Mouse (Mus musculus) midbrain, embryonic 11.5 days (tissue): ENCODE measurements around the gene Khdrbs1. TPM values are rescaled to one million over a fixed set of nuclear protein-coding genes. Genes with fewer than 3 reads are reported as not detected.
"Not testable (repeated sequence)": the region's sequence is repeated elsewhere in the genome, so short reads cannot be mapped to it uniquely, and the experiment has no call there.

Experiments used
- ATAC-seq: fragments of 200-750 bp; cut with Nextera tagmentation; 2 replicates; pipeline ENCODE4 v1.8.0; 2017; ENCODE audit warnings: moderate TSS enrichment, moderate library complexity; ENCODE audit not compliant: low FRiP score
- DNase-seq: peaks from one replicate; pipeline ENCODE4 v3.0.0; 2015; ENCODE audit warnings: low spot score; ENCODE audit errors: missing footprints
- H3K27ac ChIP-seq: fragments of 300-500 bp; sonication (generic); 2 replicates; pipeline ENCODE4 v1.5.1; 2014; ENCODE audit warnings: low read depth, low read length
- H3K27me3 ChIP-seq: fragments of 300-500 bp; sonication (generic); 2 replicates; pipeline ENCODE4 v1.6.1; 2014; ENCODE audit warnings: mild to moderate bottlenecking, low read length, moderate library complexity, mixed read lengths; ENCODE audit not compliant: control insufficient read depth, insufficient read depth
- H3K36me3 ChIP-seq: fragments of 300-500 bp; sonication (generic); 2 replicates; pipeline ENCODE4 v1.6.1; 2014; ENCODE audit warnings: mild to moderate bottlenecking, low read length, moderate library complexity, mixed read lengths; ENCODE audit not compliant: control insufficient read depth, insufficient read depth
- H3K4me1 ChIP-seq: fragments of 300-500 bp; sonication (generic); 2 replicates; pipeline ENCODE4 v1.6.1; 2014; ENCODE audit warnings: low read length; ENCODE audit not compliant: control insufficient read depth, insufficient read depth
- H3K4me2 ChIP-seq: fragments of 300-500 bp; sonication (generic); 2 replicates; pipeline ENCODE4 v1.6.1; 2014; ENCODE audit warnings: mild to moderate bottlenecking, moderate library complexity
- H3K4me3 ChIP-seq: fragments of 300-500 bp; sonication (generic); 2 replicates; pipeline ENCODE4 v1.5.1; 2014; ENCODE audit warnings: low read depth, low read length
- H3K9ac ChIP-seq: fragments of 300-500 bp; sonication (generic); 2 replicates; pipeline ENCODE4 v1.6.1; 2014; ENCODE audit warnings: low read length
- H3K9me3 ChIP-seq: fragments of 300-500 bp; sonication (generic); 2 replicates; pipeline ENCODE4 v1.6.1; 2016; ENCODE audit warnings: low read length; ENCODE audit not compliant: control insufficient read depth
- WGBS: fragments of 180-500 bp; shearing (Covaris S2); extraction: QIAGEN DNeasy Blood & Tissue Kit; methylation state at CpG from one replicate; pipeline ENCODE4 v1.1.7; 2014; 5-methylcytosine and 5-hydroxymethylcytosine counted together
- polyA plus RNA-seq: library from polyadenylated mRNA; unstranded; fragments of >200 nt; fragmentation: Nextera tagmentation; extraction: Ambion mirVana; gene quantifications from 2 replicates; pipeline ENCODE4 v1.2.1, GENCODE M21; 2014

Khdrbs1 gene
- polyA plus RNA-seq, 1 experiment from 2014 or later = 189 TPM

DNA sequence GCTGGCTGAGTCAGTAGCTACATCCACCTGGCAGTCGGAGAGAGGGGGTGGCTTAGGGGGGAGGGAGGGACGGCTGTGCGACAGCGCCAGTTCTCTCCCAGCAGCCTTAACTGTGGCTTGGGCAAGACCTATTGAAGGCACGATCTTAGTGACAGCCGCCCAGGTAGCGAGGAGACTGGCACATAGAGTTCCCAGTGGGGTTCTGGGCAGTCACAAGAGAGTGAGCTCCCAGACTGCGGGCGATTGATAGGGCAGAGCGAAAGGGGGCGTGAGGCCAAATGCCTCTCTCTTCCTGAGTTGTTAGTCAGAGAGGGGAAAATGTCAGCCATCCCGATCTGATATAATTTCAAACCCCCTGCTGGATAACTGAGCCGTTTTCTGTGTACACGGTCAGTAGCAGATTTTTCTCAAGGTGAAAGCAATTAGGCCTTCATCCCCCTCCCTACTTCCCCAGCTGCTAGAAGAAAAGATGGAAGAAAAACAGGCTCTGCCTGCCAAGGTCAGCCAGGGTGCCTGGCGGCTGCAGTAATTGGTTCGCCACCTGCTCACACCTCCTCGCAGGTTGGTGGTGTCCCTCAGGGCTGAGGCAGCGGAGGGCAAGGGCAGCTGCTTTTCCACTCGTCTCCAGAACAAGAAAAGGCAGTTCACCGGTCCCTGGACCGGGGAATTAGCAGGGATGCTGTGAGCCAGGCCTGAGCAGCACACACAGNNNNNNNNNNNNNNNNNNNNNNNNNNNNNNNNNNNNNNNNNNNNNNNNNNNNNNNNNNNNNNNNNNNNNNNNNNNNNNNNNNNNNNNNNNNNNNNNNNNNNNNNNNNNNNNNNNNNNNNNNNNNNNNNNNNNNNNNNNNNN, 29.8 kb upstream of the Khdrbs1 start:
- no peaks in the 10 kb centered on the region for H3K36me3 ChIP-seq
- DNase-seq = peak; percentile 87
- peaks cover 3% of the 10 kb centered on the region for H3K27me3 ChIP-seq
- no peaks in the 10 kb centered on the region for H3K9me3 ChIP-seq
- H3K9ac ChIP-seq = no peak overlapping the region
- peaks cover 3% of the 10 kb centered on the region; the same call in 1 of the 2 replicates for H3K4me1 ChIP-seq
- peak overlapping the region; percentile 25; the same call in 1 of the 2 replicates for H3K4me2 ChIP-seq
- H3K27ac ChIP-seq = no peak overlapping the region
- 5% methylated on average over 21 of the region's 21 CpGs for WGBS
- no peak for ATAC-seq
- no peak overlapping the region for H3K4me3 ChIP-seq

DNA sequence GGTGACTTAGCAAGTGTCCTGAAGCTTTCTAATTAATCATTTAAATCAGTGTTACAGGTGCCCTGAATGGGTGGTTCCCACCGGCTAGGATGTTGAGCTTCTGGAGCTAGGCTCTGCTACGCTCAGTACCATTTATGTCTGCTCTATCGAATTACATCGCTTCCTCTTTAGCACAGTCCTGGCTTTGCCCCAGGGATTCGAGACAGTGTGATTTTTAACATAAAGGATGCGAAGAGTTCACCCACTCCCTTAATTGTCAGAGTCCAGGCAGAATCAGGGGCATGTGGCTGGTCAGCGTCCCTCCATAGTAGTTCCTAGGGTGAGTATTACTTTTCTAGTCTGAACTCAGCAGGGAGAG, 29.2 kb upstream of the Khdrbs1 start:
- DNase-seq (peak; percentile 78), ATAC-seq (no peak)
- Histone ChIP-seq H3K9ac (no peak overlapping the region), H3K4me1 (peaks cover 3% of the 10 kb centered on the region; the same call in 1 of the 2 replicates), H3K4me2 (no peak overlapping the region; the same call in 1 of the 2 replicates), H3K4me3 (no peak overlapping the region), H3K27ac (no peak overlapping the region), H3K27me3 (peaks cover 3% of the 10 kb centered on the region), H3K9me3 (no peaks in the 10 kb centered on the region), H3K36me3 (no peaks in the 10 kb centered on the region)
- WGBS = 25% methylated on average over 7 of the region's 7 CpGs

DNA sequence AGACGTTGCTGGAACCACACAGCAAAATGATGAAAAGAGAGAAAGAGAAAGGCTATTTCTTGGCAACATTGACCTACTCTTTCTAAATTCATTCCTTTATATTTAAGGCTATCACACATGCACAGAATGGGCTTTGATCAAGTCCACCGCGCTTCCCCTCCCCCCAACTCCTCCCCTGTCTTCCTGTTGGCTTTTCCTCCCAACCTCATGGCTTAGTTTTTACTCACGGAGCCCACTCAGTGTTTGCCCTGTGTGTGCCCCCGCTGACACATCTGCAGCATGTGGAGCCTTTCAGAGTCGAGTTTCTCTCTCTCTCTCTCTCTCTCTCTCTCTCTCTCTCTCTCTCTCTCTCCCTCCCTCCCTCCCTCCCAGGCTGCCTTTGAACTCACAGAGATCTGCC, 28.5 kb upstream of the Khdrbs1 start:
- ATAC-seq (no peak), DNase-seq (no peak)
- Histone ChIP-seq H3K27me3 (peaks cover 3% of the 10 kb centered on the region), H3K36me3 (no peaks in the 10 kb centered on the region), H3K27ac (no peak overlapping the region), H3K4me2 (no peak overlapping the region), H3K9ac (no peak overlapping the region), H3K4me1 (peaks cover 3% of the 10 kb centered on the region; the same call in 1 of the 2 replicates), H3K4me3 (no peak overlapping the region), H3K9me3 (no peaks in the 10 kb centered on the region)
- WGBS = 57% methylated on average over 6 of the region's 6 CpGs

DNA sequence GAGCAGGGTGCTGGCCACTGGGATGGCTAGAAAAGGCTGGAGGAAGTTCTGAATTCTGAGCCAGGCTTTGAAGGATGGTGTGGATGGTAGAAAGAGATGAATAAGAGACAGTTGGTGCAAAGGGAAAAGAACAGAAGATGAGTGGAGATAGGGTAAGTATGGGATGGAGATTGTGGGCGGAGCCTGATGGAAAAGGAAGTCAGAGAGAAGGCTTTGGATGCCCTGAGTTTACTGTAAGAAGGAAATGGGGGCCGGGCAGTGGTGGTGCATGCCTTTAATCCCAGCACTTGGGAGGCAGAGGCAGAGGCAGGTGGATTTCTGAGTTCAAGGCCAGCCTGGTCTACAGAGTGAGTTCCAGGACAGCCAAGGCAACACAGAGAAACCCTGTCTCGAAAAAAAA, 26.6 kb upstream of the Khdrbs1 start:
- not testable (repeated sequence) for H3K36me3 ChIP-seq, H3K27me3 ChIP-seq, ATAC-seq, H3K4me1 ChIP-seq, H3K9me3 ChIP-seq, H3K9ac ChIP-seq, H3K4me2 ChIP-seq, H3K4me3 ChIP-seq, H3K27ac ChIP-seq, DNase-seq
- WGBS = 83% methylated on average over 3 of the region's 3 CpGs

DNA sequence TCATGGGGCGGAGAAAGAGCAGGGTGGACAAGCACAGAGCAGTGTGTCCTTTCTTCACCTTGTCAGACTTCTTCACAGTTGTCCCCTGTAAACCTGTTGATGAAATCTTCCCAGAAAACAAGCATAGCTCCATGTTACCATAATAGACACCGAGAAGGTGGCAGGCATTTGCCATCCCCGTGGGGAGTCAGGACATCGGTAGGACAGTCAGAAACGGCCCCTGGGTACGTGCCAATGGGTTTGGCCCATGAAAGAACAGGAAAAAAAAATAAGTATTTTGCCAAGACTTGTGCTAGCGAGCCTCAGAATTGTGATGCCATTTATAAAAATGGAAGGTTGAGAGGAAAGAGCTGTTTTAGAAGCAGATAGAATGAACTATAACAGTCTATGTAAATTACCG, 25.7 kb upstream of the Khdrbs1 start:
- 92% methylated on average over 8 of the region's 8 CpGs for WGBS
- H3K27me3 ChIP-seq = peaks cover 3% of the 10 kb centered on the region
- H3K4me2 ChIP-seq = no peak overlapping the region
- no peak for DNase-seq
- H3K4me1 ChIP-seq = peaks cover 3% of the 10 kb centered on the region; the same call in 1 of the 2 replicates
- no peaks in the 10 kb centered on the region for H3K9me3 ChIP-seq
- ATAC-seq = no peak
- H3K4me3 ChIP-seq = no peak overlapping the region
- H3K9ac ChIP-seq = no peak overlapping the region
- no peaks in the 10 kb centered on the region for H3K36me3 ChIP-seq
- H3K27ac ChIP-seq = no peak overlapping the region

DNA sequence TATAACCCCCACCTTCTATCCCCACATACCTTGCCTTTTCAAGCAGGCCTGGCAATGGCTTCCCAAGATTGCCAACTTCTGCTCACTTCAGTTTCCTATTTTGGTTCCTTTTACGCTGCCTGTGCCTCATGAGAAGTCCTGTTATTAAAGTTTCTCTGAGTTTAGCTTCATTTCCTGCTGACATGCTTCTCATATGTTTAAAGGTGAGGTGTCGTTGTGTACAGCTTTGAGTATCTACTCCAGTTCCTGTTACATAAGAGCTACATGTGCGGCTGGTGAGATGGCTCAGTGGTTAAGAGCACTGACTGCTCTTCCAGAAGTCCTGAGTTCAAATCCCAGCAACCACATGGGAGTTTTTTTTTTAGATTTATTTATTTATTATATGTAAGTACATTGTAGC, 23.2 kb upstream of the Khdrbs1 start:
- 84% methylated on average over 3 of the region's 3 CpGs for WGBS
- H3K27me3 ChIP-seq = no peaks in the 10 kb centered on the region
- H3K4me3 ChIP-seq = no peak overlapping the region
- no peaks in the 10 kb centered on the region for H3K9me3 ChIP-seq
- ATAC-seq (no peak), DNase-seq (no peak)
- no peak overlapping the region for H3K9ac ChIP-seq
- H3K4me1 ChIP-seq = no peaks in the 10 kb centered on the region
- H3K36me3 ChIP-seq = no peaks in the 10 kb centered on the region
- H3K4me2 ChIP-seq = no peak overlapping the region
- H3K27ac ChIP-seq = no peak overlapping the region

DNA sequence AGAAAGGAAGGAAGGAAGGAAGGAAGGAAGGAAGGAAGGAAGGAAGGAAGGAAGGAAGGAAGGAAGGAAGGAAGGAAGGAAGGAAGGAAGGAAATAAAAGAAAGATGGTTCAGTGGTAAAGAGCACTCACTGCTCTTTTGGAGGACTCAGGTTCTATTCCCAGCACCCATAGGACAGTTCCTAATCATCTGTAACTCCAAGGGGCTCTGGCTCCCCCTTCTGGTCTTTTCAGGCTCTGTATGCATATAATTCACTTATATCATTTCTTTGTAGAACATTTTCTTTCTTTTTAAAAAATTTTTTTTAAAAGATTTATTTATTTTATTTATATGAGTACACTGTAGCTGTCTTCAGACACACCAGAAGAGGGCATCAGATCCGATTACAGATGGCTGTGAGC, 20.4 kb upstream of the Khdrbs1 start:
- WGBS = 76% methylated on average over 1 of the region's 1 CpGs
- H3K9ac ChIP-seq, ATAC-seq, H3K4me2 ChIP-seq, H3K4me1 ChIP-seq, H3K36me3 ChIP-seq, H3K4me3 ChIP-seq, H3K9me3 ChIP-seq, H3K27ac ChIP-seq, DNase-seq, H3K27me3 ChIP-seq: not testable (repeated sequence)

DNA sequence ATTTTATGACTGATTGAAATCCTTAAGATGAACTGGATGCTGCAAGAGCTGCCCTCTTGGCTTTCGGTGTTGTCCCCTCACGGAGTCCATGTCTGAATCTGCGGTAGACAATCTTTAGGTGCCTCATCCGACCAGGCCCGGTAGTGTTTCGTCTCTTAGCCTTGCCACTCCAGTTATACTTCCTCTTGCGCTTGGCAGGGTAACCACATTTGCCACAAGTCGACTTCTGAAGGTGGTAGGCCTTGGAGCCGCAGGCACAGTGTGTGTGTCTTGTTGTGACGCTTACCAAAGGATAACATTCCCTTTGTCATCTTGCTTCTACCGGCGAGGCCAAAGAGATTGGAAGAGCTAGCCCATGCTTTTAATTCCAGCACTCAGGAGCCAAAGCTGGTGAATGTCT, 19.5 kb upstream of the Khdrbs1 start:
- Histone ChIP-seq H3K9ac (no peak overlapping the region), H3K4me1 (no peaks in the 10 kb centered on the region), H3K4me2 (no peak overlapping the region), H3K9me3 (no peaks in the 10 kb centered on the region), H3K27ac (no peak overlapping the region), H3K36me3 (no peaks in the 10 kb centered on the region), H3K4me3 (no peak overlapping the region), H3K27me3 (no peaks in the 10 kb centered on the region)
- DNase-seq (no peak), ATAC-seq (no peak)
- WGBS = 87% methylated on average over 12 of the region's 12 CpGs

DNA sequence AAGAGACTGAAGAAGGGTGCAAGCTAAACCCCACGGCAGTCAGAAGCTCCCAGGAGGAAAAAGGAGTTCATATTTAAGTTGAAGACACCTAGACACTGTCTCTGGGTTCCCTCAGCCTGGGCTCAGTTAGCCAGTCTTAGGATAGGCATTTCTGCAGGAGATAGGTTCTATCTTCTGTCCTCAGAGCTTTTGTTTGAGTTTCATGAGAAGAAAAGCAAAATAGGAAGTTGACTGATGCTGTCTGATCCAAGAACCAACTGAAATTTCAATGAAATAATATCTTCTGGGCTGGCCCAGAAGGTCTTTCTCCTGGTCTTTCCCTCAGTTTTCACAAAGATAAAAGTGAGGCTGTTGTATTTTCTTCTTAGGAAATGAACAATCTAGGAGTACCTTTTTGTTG, 13.4 kb upstream of the Khdrbs1 start:
- ATAC-seq (no peak), DNase-seq (no peak)
- no peak overlapping the region for H3K4me2 ChIP-seq
- no peaks in the 10 kb centered on the region for H3K4me1 ChIP-seq
- WGBS = 66% methylated on average over 1 of the region's 1 CpGs
- no peak overlapping the region for H3K9ac ChIP-seq
- no peaks in the 10 kb centered on the region for H3K36me3 ChIP-seq
- no peak overlapping the region for H3K27ac ChIP-seq
- no peaks in the 10 kb centered on the region for H3K27me3 ChIP-seq
- H3K9me3 ChIP-seq = no peaks in the 10 kb centered on the region
- no peak overlapping the region for H3K4me3 ChIP-seq
